Mouse (Mus musculus): ENCODE results near the gene Lin7b.
"Not testable (repeated sequence)": the region's sequence is repeated elsewhere in the genome, so short reads cannot be mapped to it uniquely, and the experiment has no call there.

Lin7b gene

GRCm38 (mm10) chr7:45370475-45371311 is at the start of gene Lin7b:
Gene Lin7b, minus strand, starts transcription at chr7:45370583.
- DNase-seq = peak; percentile 94 to 95

GRCm38 (mm10) chr7:45417962-45418492 is 47.6 kb upstream of the Lin7b start:
- DNase-seq = peak; percentile 22 to 25

DNA sequence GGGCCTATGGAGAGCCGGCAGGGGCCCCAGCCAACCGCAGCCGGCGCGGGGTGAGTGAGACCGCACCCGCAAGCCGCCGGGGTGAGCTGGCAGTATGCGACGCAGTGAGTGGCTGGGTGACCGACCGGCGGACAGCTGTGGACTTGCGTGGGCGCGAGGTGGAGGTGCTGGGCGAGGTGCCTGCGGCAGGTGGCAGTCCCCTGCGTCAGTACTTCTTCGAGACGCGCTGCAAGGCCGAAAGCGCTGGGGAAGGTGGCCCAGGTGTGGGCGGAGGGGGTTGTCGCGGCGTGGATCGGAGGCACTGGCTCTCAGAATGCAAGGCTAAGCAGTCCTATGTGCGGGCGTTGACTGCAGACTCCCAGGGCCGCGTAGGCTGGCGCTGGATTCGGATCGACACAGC is 45.3 kb upstream of the Lin7b start:
- DNase-seq = peak in 1 of 2 experiments; percentile 31

GRCm38 (mm10) chr7:45414740-45415224 is 44.4 kb upstream of the Lin7b start:
- no peak for DNase-seq

DNA sequence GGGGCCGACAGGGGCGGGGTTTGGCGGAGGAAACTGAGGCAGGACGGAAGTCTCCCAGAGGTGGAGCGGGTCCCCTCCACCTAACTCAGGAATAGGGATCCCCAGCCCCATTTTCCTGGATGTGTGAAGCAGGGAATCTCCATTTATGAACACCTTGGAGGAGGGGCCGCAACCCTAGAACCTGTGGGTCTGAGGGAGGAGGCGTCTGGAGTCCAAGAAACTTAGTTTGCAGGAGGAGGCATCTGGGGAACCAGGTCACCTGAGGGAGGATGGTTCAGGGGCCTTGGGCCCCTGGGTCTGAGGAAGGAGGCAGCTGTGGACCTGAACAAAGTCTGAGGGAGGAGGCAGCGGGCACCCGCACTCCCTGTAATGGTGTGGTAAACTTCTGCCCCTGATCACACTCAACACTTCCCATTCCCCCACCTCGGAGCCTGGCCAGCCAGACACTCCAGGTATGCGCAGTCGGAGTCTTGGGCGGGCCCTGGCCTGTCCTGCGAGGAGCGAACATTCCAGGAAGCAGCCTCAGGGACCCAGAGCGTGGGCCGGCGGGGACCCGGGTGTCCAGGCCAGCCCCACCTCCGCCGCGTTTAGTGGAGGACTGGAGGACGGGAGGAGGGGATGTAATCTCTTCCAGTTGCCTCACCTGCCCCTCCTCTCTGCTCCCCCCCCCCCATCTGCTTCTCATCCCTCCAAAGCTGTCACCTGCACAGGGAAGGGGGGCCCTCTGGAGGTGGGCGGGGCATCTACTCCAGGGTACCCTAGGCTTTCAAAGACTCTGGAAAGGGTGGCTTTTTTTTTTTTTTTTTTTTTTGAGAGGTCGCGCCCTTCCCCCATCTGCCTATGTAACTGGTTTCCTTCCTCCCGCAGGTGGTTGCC is 43.7 kb upstream of the Lin7b start:
- peak; percentile 41 to 60 for DNase-seq

DNA sequence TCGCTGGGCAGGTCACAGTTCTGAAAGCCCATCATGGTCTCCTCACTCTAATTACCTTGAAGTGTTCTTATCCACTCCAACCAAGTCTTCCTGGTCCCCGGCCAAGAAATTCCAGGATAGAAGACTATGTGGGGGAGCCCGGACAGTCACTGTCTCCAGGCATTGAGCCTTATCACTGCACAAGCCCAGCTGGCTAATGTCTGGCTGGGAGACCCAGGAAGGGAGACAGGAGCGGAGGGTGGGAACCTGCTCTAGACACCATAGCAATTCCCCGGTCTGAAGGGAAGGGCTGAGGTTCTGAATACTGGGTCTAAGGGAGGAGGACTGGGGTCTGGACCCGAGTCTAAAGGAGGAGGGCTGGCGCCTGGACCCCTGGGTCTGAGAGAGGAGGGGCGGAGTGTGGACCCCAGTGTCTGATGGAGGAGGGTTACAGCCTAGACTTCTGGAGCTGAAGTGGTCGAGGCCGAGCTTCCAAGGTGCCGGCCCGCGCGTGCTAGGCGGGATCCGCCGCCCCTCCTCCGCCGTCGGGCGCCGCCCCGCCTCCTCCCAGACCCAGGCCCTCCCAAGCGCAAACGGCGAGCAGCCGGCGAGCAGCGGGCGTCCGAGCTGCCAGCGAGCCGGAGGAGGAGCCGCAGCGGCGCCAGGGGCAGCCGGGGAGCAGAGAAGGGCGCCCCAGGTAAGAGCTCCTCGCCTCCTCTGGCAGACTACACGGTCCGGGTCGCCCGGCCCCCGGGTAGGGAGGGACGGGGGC is 42.9 kb upstream of the Lin7b start, which contains the start of gene Ntf5:
Gene Ntf5, plus strand, starts transcription at position 583 of the 751 bp plus-strand sequence.
- DNase-seq = peak; percentile 61 to 74

GRCm38 (mm10) chr7:45412421-45412820 is 42.0 kb upstream of the Lin7b start:
- DNase-seq = no peak

DNA sequence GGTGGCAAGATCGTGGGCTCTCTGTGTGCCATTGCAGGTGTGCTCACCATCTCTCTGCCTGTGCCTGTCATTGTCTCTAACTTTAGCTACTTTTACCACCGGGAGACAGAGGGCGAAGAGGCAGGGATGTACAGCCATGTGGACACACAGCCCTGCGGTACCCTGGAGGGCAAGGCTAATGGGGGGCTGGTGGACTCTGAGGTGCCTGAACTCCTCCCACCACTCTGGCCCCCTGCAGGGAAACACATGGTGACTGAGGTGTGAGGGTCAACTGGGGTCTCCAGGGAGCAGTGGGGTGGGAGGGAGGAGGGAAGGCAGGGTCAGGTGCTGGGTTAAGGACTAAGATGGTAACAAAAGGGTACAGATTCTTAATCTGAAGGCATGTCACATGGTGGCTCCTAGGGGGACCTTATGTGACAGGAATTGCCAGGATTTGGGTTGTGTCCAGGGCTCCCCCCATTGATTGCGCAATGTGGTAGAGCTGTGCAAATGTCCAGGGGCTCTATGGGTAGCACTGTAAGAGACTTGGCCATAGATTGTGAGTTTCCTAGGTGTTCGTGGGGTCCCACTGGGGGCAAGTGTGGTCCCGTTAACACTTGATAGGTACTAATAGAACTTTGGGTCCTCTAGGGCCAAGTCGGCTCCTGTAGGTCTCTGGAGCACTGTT is 39.2 kb upstream of the Lin7b start:
- no peak for DNase-seq

DNA sequence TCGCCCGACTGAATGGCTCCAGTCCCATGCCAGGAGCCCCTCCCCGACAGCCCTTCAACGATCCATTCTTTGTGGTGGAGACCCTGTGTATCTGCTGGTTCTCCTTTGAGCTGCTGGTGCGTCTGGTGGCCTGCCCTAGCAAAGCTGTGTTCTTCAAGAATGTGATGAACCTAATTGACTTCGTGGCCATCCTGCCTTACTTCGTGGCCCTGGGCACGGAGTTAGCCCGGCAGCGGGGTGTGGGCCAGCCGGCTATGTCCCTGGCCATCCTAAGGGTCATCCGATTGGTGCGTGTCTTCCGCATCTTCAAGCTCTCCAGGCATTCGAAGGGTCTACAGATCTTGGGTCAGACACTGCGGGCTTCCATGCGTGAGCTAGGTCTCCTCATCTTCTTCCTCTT is 38.6 kb upstream of the Lin7b start:
- no peak for DNase-seq

GRCm38 (mm10) chr7:45408351-45408750 is 38.0 kb upstream of the Lin7b start:
- no peak for DNase-seq

DNA sequence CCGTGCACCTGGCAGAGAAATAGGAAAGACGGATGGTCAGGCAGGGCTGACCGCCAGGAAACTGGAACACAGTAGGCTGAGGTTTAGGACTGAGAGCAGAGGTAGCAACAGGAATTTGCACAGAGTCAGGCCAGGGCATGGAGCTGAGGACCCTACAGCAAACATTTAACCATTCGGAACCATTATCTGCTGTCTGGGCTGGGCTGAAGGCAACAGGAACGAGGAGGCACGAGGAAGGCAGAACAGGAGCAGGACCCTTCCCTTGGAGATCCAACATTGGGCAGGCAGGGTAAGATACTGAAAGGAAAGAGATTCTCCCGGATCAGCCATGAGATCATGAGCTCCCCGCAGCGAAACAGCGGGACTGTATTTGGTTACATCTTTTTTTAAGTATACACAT is 37.5 kb upstream of the Lin7b start:
- no peak for DNase-seq

DNA sequence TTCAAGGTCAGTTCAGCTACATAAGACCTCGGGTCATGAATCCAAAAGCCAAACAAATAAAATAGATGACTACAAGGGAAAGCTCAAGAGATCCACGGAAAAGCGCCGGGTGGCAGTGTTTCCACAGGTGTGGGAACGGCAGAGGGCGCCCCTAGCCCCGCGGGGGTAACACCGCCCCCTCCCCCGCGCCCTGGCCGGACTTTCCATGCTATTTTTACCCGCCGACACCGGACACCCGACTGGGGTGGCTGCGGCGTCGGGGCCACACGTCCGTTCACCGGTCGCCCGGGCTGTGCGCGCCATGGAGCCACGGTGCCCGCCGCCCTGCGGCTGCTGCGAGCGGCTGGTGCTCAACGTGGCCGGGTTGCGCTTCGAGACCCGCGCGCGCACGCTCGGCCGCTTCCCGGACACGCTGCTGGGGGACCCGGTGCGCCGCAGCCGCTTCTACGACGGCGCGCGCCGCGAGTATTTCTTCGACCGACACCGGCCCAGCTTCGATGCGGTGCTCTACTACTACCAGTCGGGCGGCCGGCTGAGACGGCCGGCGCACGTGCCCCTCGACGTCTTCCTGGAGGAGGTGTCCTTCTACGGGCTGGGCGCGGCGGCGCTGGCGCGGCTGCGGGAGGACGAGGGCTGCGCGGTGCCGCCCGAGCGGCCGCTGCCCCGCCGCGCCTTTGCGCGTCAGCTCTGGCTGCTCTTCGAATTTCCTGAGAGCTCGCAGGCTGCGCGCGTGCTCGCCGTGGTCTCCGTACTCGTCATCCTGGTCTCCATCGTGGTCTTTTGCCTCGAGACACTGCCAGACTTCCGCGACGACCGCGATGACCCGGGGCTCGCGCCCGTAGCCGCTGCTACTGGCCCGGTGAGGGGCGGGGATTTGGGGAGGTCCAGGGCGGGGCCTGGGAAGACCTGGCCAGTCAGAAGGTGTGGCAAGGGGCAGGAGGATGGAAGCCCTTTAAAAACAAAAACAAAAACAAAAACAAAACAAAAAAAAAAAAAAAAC is 36.1 kb upstream of the Lin7b start:
- DNase-seq = peak; percentile 43 to 52

DNA sequence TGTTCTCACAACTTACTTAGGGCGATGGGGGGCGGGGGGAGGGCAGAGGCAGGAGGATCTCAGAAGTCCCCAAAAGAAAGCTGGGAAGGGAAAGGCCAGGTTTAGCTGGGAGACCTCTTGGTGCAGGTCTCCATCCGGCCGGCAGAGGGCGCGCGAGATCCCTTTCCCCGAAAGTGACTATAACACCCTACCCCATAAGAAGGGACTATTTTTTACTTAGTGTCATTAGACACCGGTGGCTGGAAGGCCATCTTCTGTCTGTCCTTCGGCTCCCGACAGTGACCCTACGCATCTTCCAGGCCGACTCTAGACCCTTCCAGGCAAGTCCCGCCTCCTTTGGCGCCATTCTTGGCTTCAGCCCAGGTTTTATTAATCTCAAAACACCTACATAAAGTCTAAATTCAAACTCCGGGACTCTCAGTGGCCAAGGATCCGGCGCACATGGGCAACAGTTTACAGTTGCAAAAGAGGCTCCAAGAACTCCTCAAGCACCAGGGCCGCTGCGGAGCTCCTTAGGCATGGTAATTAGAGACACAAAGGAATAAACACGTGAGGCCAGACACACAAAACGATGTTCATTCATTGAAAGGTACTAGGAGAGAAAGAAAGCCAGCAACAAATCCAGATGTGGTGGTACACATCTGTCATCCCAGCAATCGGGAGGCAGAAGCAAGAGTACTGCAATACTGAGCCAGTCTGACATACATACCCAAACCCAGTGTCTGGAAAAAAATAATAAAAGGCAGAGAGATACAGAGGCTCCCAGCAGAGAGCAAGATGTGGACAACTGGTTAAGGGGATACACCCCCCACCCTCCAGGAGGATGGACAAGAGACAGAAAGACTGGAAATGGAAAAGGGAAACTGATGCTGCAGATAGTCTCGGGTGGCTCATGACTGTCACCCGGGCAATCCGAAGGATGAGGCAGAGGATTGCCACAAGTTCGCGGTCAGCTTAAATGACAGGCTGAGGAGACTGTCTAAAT is 35.0 kb upstream of the Lin7b start, which contains the start of gene Kcna7:
Gene Kcna7, plus strand, starts transcription at position 563 of the 985 bp plus-strand sequence.
- peak; percentile 87 to 88 for DNase-seq

- DNase-seq = peak; percentile 85 to 87
Measured at GRCm38 (mm10) chr7:45403532-45404261, 33.3 kb upstream of the Lin7b start.

DNA sequence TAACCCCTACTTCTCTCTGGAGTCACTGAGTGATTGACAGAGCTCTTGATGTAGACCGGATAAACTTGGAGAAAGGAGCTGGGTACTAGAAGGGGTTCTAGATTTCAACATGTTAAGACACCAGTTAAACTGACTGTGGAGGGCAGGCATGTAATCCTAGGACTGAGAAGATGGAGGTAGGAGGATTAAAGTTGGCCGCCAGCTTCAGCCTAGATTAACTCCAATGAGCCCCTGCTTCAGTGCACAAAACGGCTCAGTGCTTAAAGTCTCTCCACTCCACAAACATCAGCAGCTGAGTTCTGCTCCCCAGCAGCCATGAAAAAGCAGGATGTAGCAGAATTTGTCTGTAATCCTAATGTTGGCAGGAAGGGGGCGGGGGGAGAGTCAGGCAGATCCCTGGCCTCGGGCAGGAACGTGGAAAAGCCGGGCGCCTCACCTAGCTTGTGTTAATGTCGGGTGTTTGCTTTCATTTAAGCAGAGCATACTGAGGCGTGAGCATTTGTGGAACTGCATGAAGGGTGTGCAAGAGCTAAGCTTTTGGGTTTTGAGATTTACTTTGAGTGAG is 31.2 kb upstream of the Lin7b start:
- DNase-seq = no peak

DNA sequence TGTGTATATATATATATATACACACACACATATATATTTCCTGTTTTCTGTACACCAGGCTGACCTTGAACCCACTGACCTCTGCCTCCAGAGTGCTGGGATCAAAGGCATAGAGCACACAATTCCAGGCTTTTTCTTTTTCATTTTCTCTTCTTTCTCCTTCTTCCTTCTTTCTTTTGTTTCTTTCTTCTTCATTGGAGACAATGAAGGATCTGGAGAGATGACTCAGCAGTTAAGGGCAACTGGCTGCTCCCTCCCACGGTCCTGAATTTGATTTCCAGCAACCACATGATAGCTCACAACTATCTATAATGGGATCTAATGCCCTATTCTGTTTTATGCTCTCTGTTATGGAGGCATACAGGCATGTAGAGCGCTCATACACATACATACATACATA is 26.4 kb upstream of the Lin7b start:
- DNase-seq = no peak

- DNase-seq = not testable (repeated sequence)
Measured at GRCm38 (mm10) chr7:45396337-45396775, 26.0 kb upstream of the Lin7b start.
